Mouse (Mus musculus): ENCODE measurements around the gene Gm7137. TPM values are rescaled to one million over a fixed set of nuclear protein-coding genes. Genes with fewer than 3 reads are reported as not detected.
A peak's percentile ranks its signal among the peaks of the same experiment; 100 is the strongest.
"Not testable (repeated sequence)": the region's sequence is repeated elsewhere in the genome, so short reads cannot be mapped to it uniquely, and the experiment has no call there.

Gene Gm7137
- not detected in 2 replicates for polyA plus RNA-seq (2015; fragmentation: Nextera tagmentation; extraction: Ambion mirVana)

- H3K27me3 ChIP-seq; ATAC-seq; H3K9ac ChIP-seq; H3K4me1 ChIP-seq; H3K36me3 ChIP-seq (ENCODE audit: poor library complexity, severe bottlenecking); H3K4me2 ChIP-seq; H3K4me3 ChIP-seq; H3K9me3 ChIP-seq (replicated peaks); H3K27ac ChIP-seq: not testable (repeated sequence)
- WGBS = no CpG with 5 or more reads among the region's 1 CpGs
These were observed at the start of gene Gm7137 for GRCm38 (mm10) chr10:77787876-77788275. Gene Gm7137, minus strand, starts transcription at chr10:77788200.

- Histone ChIP-seq H3K9ac (no peak within 1 kb of the TSS), H3K4me1 (no peaks in the 10 kb centered on the region), H3K4me2 (no peak within 1 kb of the TSS), H3K36me3 (ENCODE audit: poor library complexity, severe bottlenecking) (no peaks in the 10 kb centered on the region), H3K27ac (no peak within 1 kb of the TSS), H3K4me3 (no peak within 1 kb of the TSS), H3K9me3 (replicated peaks) (no peaks in the 10 kb centered on the region), H3K27me3 (no peaks in the 10 kb centered on the region)
- ATAC-seq = no peak
- 73% methylated on average over 9 of the region's 9 CpGs for whole genome bisulfite sequencing
These were observed 47.6 kb upstream of the Gm7137 start, which contains the start of gene Krtap10-10 for GRCm38 (mm10) chr10:77835647-77836046. Gene Krtap10-10, plus strand, starts transcription at chr10:77835947.

GRCm38 (mm10) chr10:77826951-77827350 is 39.0 kb upstream of the Gm7137 start, which contains the start of gene Krtap10-4:
Gene Krtap10-4, minus strand, starts transcription at chr10:77827095.
- WGBS = 75% methylated on average over 6 of the region's 6 CpGs
- no peak within 1 kb of the TSS for H3K27ac ChIP-seq
- no peak within 1 kb of the TSS for H3K4me2 ChIP-seq
- no peaks in the 10 kb centered on the region for H3K9me3 ChIP-seq (replicated peaks)
- ATAC-seq = no peak
- no peaks in the 10 kb centered on the region for H3K4me1 ChIP-seq
- no peaks in the 10 kb centered on the region for H3K36me3 ChIP-seq (ENCODE audit: poor library complexity, severe bottlenecking)
- H3K4me3 ChIP-seq = no peak within 1 kb of the TSS
- H3K27me3 ChIP-seq = no peaks in the 10 kb centered on the region
- no peak within 1 kb of the TSS for H3K9ac ChIP-seq

GRCm38 (mm10) chr10:77819203-77819602 is 31.2 kb upstream of the Gm7137 start:
- no peak overlapping the region for H3K4me2 ChIP-seq
- WGBS = 21% methylated on average over 4 of the region's 4 CpGs

GRCm38 (mm10) chr10:77818523-77818922 is 30.5 kb upstream of the Gm7137 start:
- H3K9ac ChIP-seq = no peak overlapping the region
- no peaks in the 10 kb centered on the region for H3K36me3 ChIP-seq (ENCODE audit: poor library complexity, severe bottlenecking)
- no peaks in the 10 kb centered on the region for H3K4me1 ChIP-seq
- 96% methylated on average over 4 of the region's 4 CpGs for WGBS
- H3K4me3 ChIP-seq = no peak overlapping the region
- H3K4me2 ChIP-seq = no peak overlapping the region
- ATAC-seq = no peak
- no peak overlapping the region for H3K27ac ChIP-seq
- no peaks in the 10 kb centered on the region for H3K9me3 ChIP-seq (replicated peaks)
- no peaks in the 10 kb centered on the region for H3K27me3 ChIP-seq

More at GRCm38 (mm10) chr10:77819203-77819602, 31.2 kb upstream of the Gm7137 start:
- Histone ChIP-seq H3K4me3 (no peak overlapping the region), H3K27me3 (no peaks in the 10 kb centered on the region), H3K9me3 (replicated peaks) (no peaks in the 10 kb centered on the region), H3K27ac (no peak overlapping the region), H3K36me3 (ENCODE audit: poor library complexity, severe bottlenecking) (no peaks in the 10 kb centered on the region), H3K9ac (no peak overlapping the region), H3K4me1 (no peaks in the 10 kb centered on the region)
- ATAC-seq = no peak

GRCm38 (mm10) chr10:77815514-77815913 is 27.5 kb upstream of the Gm7137 start:
- H3K4me1 ChIP-seq = no peaks in the 10 kb centered on the region
- H3K9ac ChIP-seq = no peak overlapping the region
- 30% methylated on average over 5 of the region's 5 CpGs for WGBS
- H3K4me3 ChIP-seq = no peak overlapping the region
- H3K27me3 ChIP-seq = no peaks in the 10 kb centered on the region
- no peaks in the 10 kb centered on the region for H3K36me3 ChIP-seq (ENCODE audit: poor library complexity, severe bottlenecking)
- H3K27ac ChIP-seq = no peak overlapping the region
- no peak for ATAC-seq
- H3K9me3 ChIP-seq (replicated peaks) = no peaks in the 10 kb centered on the region
- no peak overlapping the region for H3K4me2 ChIP-seq

- H3K4me1 ChIP-seq = no peaks in the 10 kb centered on the region
- WGBS = 49% methylated on average over 4 of the region's 4 CpGs
- no peak within 1 kb of the TSS for H3K4me2 ChIP-seq
- H3K9ac ChIP-seq = no peak within 1 kb of the TSS
- H3K36me3 ChIP-seq (ENCODE audit: poor library complexity, severe bottlenecking) = no peaks in the 10 kb centered on the region
- H3K4me3 ChIP-seq = no peak within 1 kb of the TSS
- peaks cover 3% of the 10 kb centered on the region; the same call in 1 of the 2 replicates for H3K9me3 ChIP-seq (replicated peaks)
- no peak for ATAC-seq
- H3K27ac ChIP-seq = no peak within 1 kb of the TSS
- H3K27me3 ChIP-seq = no peaks in the 10 kb centered on the region
These were observed 26.4 kb upstream of the Gm7137 start, which contains the start of gene Gm2696 for GRCm38 (mm10) chr10:77814382-77814781. Gene Gm2696, plus strand, starts transcription at chr10:77814682.

GRCm38 (mm10) chr10:77811743-77812142 is 23.7 kb upstream of the Gm7137 start, which contains the start of gene Gm9507:
Gene Gm9507, minus strand, starts transcription at chr10:77811843.
- Histone ChIP-seq H3K4me1 (no peaks in the 10 kb centered on the region), H3K4me3 (no peak within 1 kb of the TSS), H3K27ac (no peak within 1 kb of the TSS), H3K9ac (no peak within 1 kb of the TSS), H3K9me3 (replicated peaks) (peaks cover 3% of the 10 kb centered on the region; the same call in 1 of the 2 replicates), H3K36me3 (ENCODE audit: poor library complexity, severe bottlenecking) (no peaks in the 10 kb centered on the region), H3K27me3 (no peaks in the 10 kb centered on the region), H3K4me2 (no peak within 1 kb of the TSS)
- no peak for ATAC-seq
- WGBS = 67% methylated on average over 5 of the region's 5 CpGs

GRCm38 (mm10) chr10:77804095-77804494 is 16.1 kb upstream of the Gm7137 start:
- Histone ChIP-seq H3K27me3 (no peaks in the 10 kb centered on the region), H3K36me3 (ENCODE audit: poor library complexity, severe bottlenecking) (no peaks in the 10 kb centered on the region), H3K4me1 (0 out of 2 replicates have a peak, but pooled peaks cover under 1% of the 10 kb centered on the region), H3K27ac (no peak overlapping the region), H3K4me2 (no peak overlapping the region), H3K9me3 (replicated peaks) (no peaks in the 10 kb centered on the region), H3K9ac (no peak overlapping the region), H3K4me3 (no peak overlapping the region)
- 84% methylated on average over 3 of the region's 3 CpGs for WGBS
- ATAC-seq = no peak

- ATAC-seq = no peak
- Histone ChIP-seq H3K36me3 (ENCODE audit: poor library complexity, severe bottlenecking) (no peaks in the 10 kb centered on the region), H3K27me3 (no peaks in the 10 kb centered on the region), H3K4me3 (no peak within 1 kb of the TSS), H3K9me3 (replicated peaks) (no peaks in the 10 kb centered on the region), H3K27ac (peak within 1 kb of the TSS; percentile 69), H3K4me2 (no peak within 1 kb of the TSS), H3K9ac (no peak within 1 kb of the TSS), H3K4me1 (peaks cover 13% of the 10 kb centered on the region)
- WGBS = 66% methylated on average over 8 of the region's 8 CpGs
These were observed 11.0 kb upstream of the Gm7137 start, which contains the start of gene Gm19668 for GRCm38 (mm10) chr10:77798921-77799508. Gene Gm19668, minus strand, starts transcription at chr10:77799133.

- H3K27ac ChIP-seq = peak overlapping the region; percentile 69
- not testable (repeated sequence) for H3K9ac ChIP-seq; H3K9me3 ChIP-seq (replicated peaks); H3K27me3 ChIP-seq; H3K4me3 ChIP-seq; H3K36me3 ChIP-seq (ENCODE audit: poor library complexity, severe bottlenecking); ATAC-seq; H3K4me2 ChIP-seq
- H3K4me1 ChIP-seq = peaks cover 13% of the 10 kb centered on the region
- WGBS = 38% methylated on average over 3 of the region's 3 CpGs
These were observed 10.3 kb upstream of the Gm7137 start for GRCm38 (mm10) chr10:77798164-77798920.

- Histone ChIP-seq H3K27me3 (no peaks in the 10 kb centered on the region), H3K9me3 (replicated peaks) (no peaks in the 10 kb centered on the region), H3K9ac (no peak overlapping the region), H3K4me1 (peaks cover 13% of the 10 kb centered on the region), H3K36me3 (ENCODE audit: poor library complexity, severe bottlenecking) (no peaks in the 10 kb centered on the region), H3K27ac (peak overlapping the region; percentile 69), H3K4me3 (no peak overlapping the region), H3K4me2 (no peak overlapping the region)
- WGBS = 15% methylated on average over 3 of the region's 3 CpGs
- ATAC-seq = no peak
These were observed 9.7 kb upstream of the Gm7137 start for GRCm38 (mm10) chr10:77797677-77798076.

All from forebrain, embryonic 13.5 days (tissue).